ENCODE assay signal across 8 mouse cellular contexts in the genomic region with DNA sequence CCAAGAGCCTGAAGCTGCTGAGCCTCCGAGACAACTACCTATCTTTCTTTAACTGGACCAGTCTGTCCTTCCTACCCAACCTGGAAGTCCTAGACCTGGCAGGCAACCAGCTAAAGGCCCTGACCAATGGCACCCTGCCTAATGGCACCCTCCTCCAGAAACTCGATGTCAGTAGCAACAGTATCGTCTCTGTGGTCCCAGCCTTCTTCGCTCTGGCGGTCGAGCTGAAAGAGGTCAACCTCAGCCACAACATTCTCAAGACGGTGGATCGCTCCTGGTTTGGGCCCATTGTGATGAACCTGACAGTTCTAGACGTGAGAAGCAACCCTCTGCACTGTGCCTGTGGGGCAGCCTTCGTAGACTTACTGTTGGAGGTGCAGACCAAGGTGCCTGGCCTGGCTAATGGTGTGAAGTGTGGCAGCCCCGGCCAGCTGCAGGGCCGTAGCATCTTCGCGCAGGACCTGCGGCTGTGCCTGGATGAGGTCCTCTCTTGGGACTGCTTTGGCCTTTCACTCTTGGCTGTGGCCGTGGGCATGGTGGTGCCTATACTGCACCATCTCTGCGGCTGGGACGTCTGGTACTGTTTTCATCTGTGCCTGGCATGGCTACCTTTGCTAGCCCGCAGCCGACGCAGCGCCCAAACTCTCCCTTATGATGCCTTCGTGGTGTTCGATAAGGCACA. TPM values are rescaled to one million over a fixed set of nuclear protein-coding genes. Genes with fewer than 3 reads are reported as not detected.
DNase-seq lines count a peak whose midpoint lies in the region; ATAC-seq and TF ChIP-seq lines count a peak whose summit lies in the region.

No protein-coding gene starts in this region.

- peak overlapping the region; percentile 41 for H3K4me3 ChIP-seq in testis, adult 2 months (ENCODE audit: control insufficient read depth, low read depth, low read length)
- peak overlapping the region; percentile 18 for H3K4me3 ChIP-seq in liver, embryonic 12.5 days

- peak; percentile 93 for DNase-seq in heart, adult 11 months
- no peak for DNase-seq in heart, postnatal 10 days
- no peak for DNase-seq in testis, postnatal 10 days (ENCODE audit: low spot score)
- DNase-seq in embryo, embryonic 9.5 days (ENCODE audit: extremely low spot score) = no peak
- DNase-seq in gastrocnemius, postnatal 36 days = no peak

- ATAC-seq in liver, embryonic 12.5 days = no peak
- ATAC-seq in frontal cortex, adult (ENCODE audit: low TSS enrichment) = no peak

- no peak overlapping the region for H3K9ac ChIP-seq in liver, embryonic 12.5 days

- peaks cover 7% of the 10 kb centered on the region for H3K4me1 ChIP-seq in testis, adult 2 months (ENCODE audit: control insufficient read depth, insufficient read depth, low read length)
- peaks cover 25% of the 10 kb centered on the region for H3K4me1 ChIP-seq in liver, embryonic 12.5 days

- no peak for TF ChIP-seq CTCF in testis, adult 2 months (IDR thresholded peaks at IDR 0.05; ENCODE audit: control insufficient read depth, insufficient read depth, insufficient replicate concordance, low read depth, low read length)

- H3K4me2 ChIP-seq in liver, embryonic 12.5 days = peak overlapping the region; percentile 56

- no peaks in the 10 kb centered on the region for H3K36me3 ChIP-seq in testis, adult 2 months (ENCODE audit: control insufficient read depth, insufficient read depth, low read length)
- no peaks in the 10 kb centered on the region for H3K36me3 ChIP-seq in liver, embryonic 12.5 days

- TF ChIP-seq POLR2A in testis, adult 2 months (IDR thresholded peaks at IDR 0.05; ENCODE audit: control insufficient read depth, low read depth, low read length) = no peak

- 49% methylated on average over 24 of the region's 24 CpGs for WGBS in liver, embryonic 12.5 days (ENCODE audit: insufficient replicate concordance)

- H3K9me3 ChIP-seq in liver, embryonic 12.5 days (replicated peaks) = no peaks in the 10 kb centered on the region

- intact Hi-C loops in heart, postnatal 10 days (cut with DNase I) = no loop called here
- intact Hi-C loops in gastrocnemius, postnatal 36 days (cut with DNase I) = no loop called here

- H3K27me3 ChIP-seq in testis, adult 2 months (ENCODE audit: control insufficient read depth, insufficient read depth, low read length) = no peaks in the 10 kb centered on the region
- H3K27me3 ChIP-seq in liver, embryonic 12.5 days (replicated peaks) = peaks cover 62% of the 10 kb centered on the region

- H3K27ac ChIP-seq in testis, adult 2 months (ENCODE audit: control insufficient read depth, insufficient read depth, low read depth, low read length) = no peak overlapping the region
- no peak overlapping the region for H3K27ac ChIP-seq in liver, embryonic 12.5 days

RNA-seq across cellular contexts. Expression of a gene that starts 3.2 kb away (rescaled TPM):
- total RNA-seq in heart, postnatal 10 days (2021) = under 1 TPM; 0.72 to 0.79 TPM
- 2.6 and 2.7 TPM in 2 replicates for polyA plus RNA-seq in testis, adult 2 months (2012; rRNA removed)
- 0.06 TPM in 1 of 2 replicates, not detected in the other for polyA plus RNA-seq in liver, embryonic 12.5 days (2016; fragmentation: Nextera tagmentation; extraction: Ambion mirVana)
- total RNA-seq in gastrocnemius, postnatal 36 days (2021) = under 1 TPM; 0.25 to 0.31 TPM

RNA-seq across cellular contexts. Expression of a gene that starts 22.7 kb away (rescaled TPM):
- 100 to 1,000 TPM; 112 to 132 TPM for total RNA-seq in heart, postnatal 10 days (2021)
- polyA plus RNA-seq in testis, adult 2 months (2012; rRNA removed) = 12.1 and 13.5 TPM in 2 replicates
- polyA plus RNA-seq in liver, embryonic 12.5 days (2016; fragmentation: Nextera tagmentation; extraction: Ambion mirVana) = 34.7 and 35.9 TPM in 2 replicates
- 100 to 1,000 TPM; 113 to 156 TPM for total RNA-seq in gastrocnemius, postnatal 36 days (2021)

RNA-seq across cellular contexts. Expression of a gene that starts 22.8 kb away (rescaled TPM):
- 100 to 1,000 TPM; 492 to 534 TPM for total RNA-seq in heart, postnatal 10 days (2021)
- 123 and 139 TPM in 2 replicates for polyA plus RNA-seq in testis, adult 2 months (2012; rRNA removed)
- 37.6 and 41.1 TPM in 2 replicates for polyA plus RNA-seq in liver, embryonic 12.5 days (2016; fragmentation: Nextera tagmentation; extraction: Ambion mirVana)
- 100 to 1,000 TPM; 235 to 282 TPM for total RNA-seq in gastrocnemius, postnatal 36 days (2021)

RNA-seq across cellular contexts. Expression of a gene that starts 26.1 kb away (rescaled TPM):
- total RNA-seq in heart, postnatal 10 days (2021) = 10 to 100 TPM; 15.4 to 19.5 TPM
- polyA plus RNA-seq in testis, adult 2 months (2012; rRNA removed) = 31.3 and 40.6 TPM in 2 replicates
- polyA plus RNA-seq in liver, embryonic 12.5 days (2016; fragmentation: Nextera tagmentation; extraction: Ambion mirVana) = 17.0 and 17.8 TPM in 2 replicates
- 1 to 10 TPM; 3.0 to 3.3 TPM for total RNA-seq in gastrocnemius, postnatal 36 days (2021)

RNA-seq across cellular contexts. Expression of a gene that starts 54.9 kb away (rescaled TPM):
- 10 to 100 TPM; 72.2 to 81.4 TPM for total RNA-seq in heart, postnatal 10 days (2021)
- 21.3 and 25.2 TPM in 2 replicates for polyA plus RNA-seq in testis, adult 2 months (2012; rRNA removed)
- 11.5 and 11.8 TPM in 2 replicates for polyA plus RNA-seq in liver, embryonic 12.5 days (2016; fragmentation: Nextera tagmentation; extraction: Ambion mirVana)
- 10 to 100 TPM; 18.4 to 20.3 TPM for total RNA-seq in gastrocnemius, postnatal 36 days (2021)
